Mouse (Mus musculus) midbrain, embryonic 14.5 days (tissue): ENCODE data around the gene Zfp420. TPM values are rescaled to one million over a fixed set of nuclear protein-coding genes. Genes with fewer than 3 reads are reported as not detected.

Experiments
- ATAC-seq: fragments of 200-750 bp; cut with Nextera tagmentation; 2 replicates; pipeline ENCODE4 v1.8.0; 2017; ENCODE audit warnings: moderate number of reproducible peaks, moderate library complexity; ENCODE audit not compliant: low FRiP score, low TSS enrichment
- DNase-seq: peaks from one replicate; pipeline ENCODE4 v3.0.0-alpha.2; 2015
- H3K27ac ChIP-seq: fragments of 300-500 bp; sonication (generic); replicated peaks from 2 replicates; pipeline ENCODE4 v1.5.1; 2014; ENCODE audit warnings: mild to moderate bottlenecking, low read depth, low read length, moderate library complexity
- H3K27me3 ChIP-seq: fragments of 300-500 bp; sonication (generic); 2 replicates; pipeline ENCODE4 v1.6.1; 2014; ENCODE audit warnings: low read length, control low read depth, mixed read lengths; ENCODE audit not compliant: control insufficient read depth, insufficient read depth
- H3K36me3 ChIP-seq: fragments of 300-500 bp; sonication (generic); 2 replicates; pipeline ENCODE4 v1.6.1; 2014; ENCODE audit warnings: low read length, control low read depth; ENCODE audit not compliant: control insufficient read depth, insufficient read depth
- H3K4me1 ChIP-seq: fragments of 300-500 bp; sonication (generic); 2 replicates; pipeline ENCODE4 v1.6.1; 2014; ENCODE audit warnings: mild to moderate bottlenecking, antibody characterized with exemption, low read length, control low read depth; ENCODE audit not compliant: control insufficient read depth, insufficient read depth
- H3K4me2 ChIP-seq: fragments of 300-500 bp; sonication (generic); 2 replicates; pipeline ENCODE4 v1.6.1; 2014; ENCODE audit warnings: mild to moderate bottlenecking, low read length, moderate library complexity
- H3K4me3 ChIP-seq: fragments of 300-500 bp; sonication (generic); replicated peaks from 2 replicates; pipeline ENCODE4 v1.5.1; 2014; ENCODE audit warnings: low read depth, low read length
- H3K9ac ChIP-seq: fragments of 300-500 bp; sonication (generic); replicated peaks from 2 replicates; pipeline ENCODE4 v1.6.1; 2014; ENCODE audit warnings: mild to moderate bottlenecking, low read length, moderate library complexity
- H3K9me3 ChIP-seq: fragments of 300-500 bp; sonication (generic); 2 replicates; pipeline ENCODE4 v1.6.1; 2016; ENCODE audit warnings: low read length, control low read depth, mixed read lengths; ENCODE audit not compliant: control insufficient read depth
- WGBS: fragments of 180-500 bp; shearing (Covaris S2); extraction: QIAGEN DNeasy Blood & Tissue Kit; methylation state at CpG from one replicate; pipeline ENCODE4 v1.1.7; 2014; 5-methylcytosine and 5-hydroxymethylcytosine counted together
- polyA plus RNA-seq: library from polyadenylated mRNA; unstranded; fragments of >200 nt; fragmentation: Nextera tagmentation; extraction: Ambion mirVana; gene quantifications from 2 replicates; pipeline ENCODE4 v1.2.1, GENCODE M21; 2014

The Zfp420 gene
- polyA plus RNA-seq, 1 experiment from 2014 or later, result 25.4 TPM

- Histone ChIP-seq H3K36me3 (peaks cover 25% of the 10 kb centered on the region), H3K9ac (no peak overlapping the region), H3K4me1 (no peaks in the 10 kb centered on the region), H3K4me2 (no peak overlapping the region), H3K27me3 (no peaks in the 10 kb centered on the region), H3K4me3 (no peak overlapping the region), H3K27ac (no peak overlapping the region), H3K9me3 (peaks cover 11% of the 10 kb centered on the region)
- DNase-seq, result no peak
- no peak for ATAC-seq
- 75% methylated on average over 7 of the region's 7 CpGs for WGBS
Measured at GRCm38 (mm10) chr7:29880056-29880455, 20.3 kb downstream of the Zfp420 start.

DNA sequence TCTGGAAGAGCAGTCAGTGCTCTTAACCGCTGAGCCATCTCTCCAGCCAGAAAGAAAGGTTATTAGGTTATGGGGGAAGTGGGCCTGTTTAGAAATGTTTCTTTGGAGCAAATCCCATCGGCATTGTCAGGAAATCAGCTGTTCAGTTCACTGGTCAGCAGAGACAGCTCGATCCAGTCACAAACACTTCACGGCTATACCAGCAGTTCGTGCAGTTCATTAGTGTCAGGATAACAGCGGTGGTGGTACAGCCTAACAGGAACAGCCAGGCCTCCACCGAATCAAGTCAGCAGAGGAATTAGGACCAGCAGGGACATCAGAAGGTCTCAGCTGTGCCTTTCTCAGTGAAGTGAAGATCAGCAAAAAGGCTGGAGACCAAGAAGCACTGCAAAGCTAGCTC is 21.1 kb downstream of the Zfp420 start:
- no peak overlapping the region for H3K27ac ChIP-seq
- no peak overlapping the region for H3K4me3 ChIP-seq
- ATAC-seq (no peak), DNase-seq (no peak)
- H3K9ac ChIP-seq, result no peak overlapping the region
- H3K36me3 ChIP-seq, result peaks cover 16% of the 10 kb centered on the region
- H3K9me3 ChIP-seq, result peaks cover 3% of the 10 kb centered on the region; the same call in 1 of the 2 replicates
- no peaks in the 10 kb centered on the region for H3K4me1 ChIP-seq
- no peak overlapping the region for H3K4me2 ChIP-seq
- no peaks in the 10 kb centered on the region for H3K27me3 ChIP-seq
- 94% methylated on average over 7 of the region's 7 CpGs for WGBS

DNA sequence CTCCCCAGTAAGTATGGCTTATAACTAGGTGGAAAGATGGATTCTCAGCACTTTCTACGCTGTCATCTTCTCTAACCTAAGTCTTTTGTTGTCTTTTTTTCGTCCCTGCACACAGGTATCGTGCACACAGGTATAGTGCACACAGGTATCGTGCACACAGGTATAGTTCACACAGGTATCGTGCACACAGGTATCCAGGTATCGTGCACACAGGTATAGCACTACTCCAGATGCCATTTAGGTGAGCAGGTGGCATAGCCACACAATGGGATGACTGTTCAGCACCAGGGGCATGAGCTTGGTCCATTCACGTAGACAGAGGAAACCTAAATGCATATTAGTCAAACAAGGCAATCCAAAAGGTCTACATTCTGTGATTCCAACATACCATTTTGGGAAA is 30.7 kb downstream of the Zfp420 start:
- no peak for DNase-seq
- peaks cover 54% of the 10 kb centered on the region for H3K36me3 ChIP-seq
- H3K4me1 ChIP-seq, result no peaks in the 10 kb centered on the region
- peaks cover 40% of the 10 kb centered on the region for H3K9me3 ChIP-seq
- no peak overlapping the region for H3K4me2 ChIP-seq
- H3K27me3 ChIP-seq, result no peaks in the 10 kb centered on the region
- 97% methylated on average over 7 of the region's 7 CpGs for WGBS
- no peak overlapping the region for H3K9ac ChIP-seq
- ATAC-seq, result no peak
- H3K27ac ChIP-seq, result no peak overlapping the region
- H3K4me3 ChIP-seq, result no peak overlapping the region

- WGBS, result over 99% methylated on average over 4 of the region's 4 CpGs
- Histone ChIP-seq H3K27me3 (no peaks in the 10 kb centered on the region), H3K9me3 (peaks cover 34% of the 10 kb centered on the region), H3K36me3 (peaks cover 74% of the 10 kb centered on the region), H3K4me2 (no peak overlapping the region), H3K9ac (no peak overlapping the region), H3K4me3 (no peak overlapping the region), H3K27ac (no peak overlapping the region), H3K4me1 (no peaks in the 10 kb centered on the region)
- ATAC-seq, result no peak
- no peak for DNase-seq
Measured at GRCm38 (mm10) chr7:29892756-29893155, 33.0 kb downstream of the Zfp420 start.

- no peaks in the 10 kb centered on the region for H3K27me3 ChIP-seq
- peaks cover 28% of the 10 kb centered on the region for H3K9me3 ChIP-seq
- DNase-seq (no peak), ATAC-seq (no peak)
- no peak overlapping the region for H3K4me2 ChIP-seq
- WGBS, result 96% methylated on average over 4 of the region's 4 CpGs
- H3K36me3 ChIP-seq, result peaks cover 78% of the 10 kb centered on the region
- H3K27ac ChIP-seq, result no peak overlapping the region
- H3K4me3 ChIP-seq, result no peak overlapping the region
- no peaks in the 10 kb centered on the region for H3K4me1 ChIP-seq
- no peak overlapping the region for H3K9ac ChIP-seq
Measured at GRCm38 (mm10) chr7:29898351-29898750, 38.6 kb downstream of the Zfp420 start.

- H3K4me2 ChIP-seq, result no peak overlapping the region
- H3K36me3 ChIP-seq, result peaks cover 28% of the 10 kb centered on the region
- no peak overlapping the region for H3K9ac ChIP-seq
- no peaks in the 10 kb centered on the region for H3K9me3 ChIP-seq
- 96% methylated on average over 4 of the region's 4 CpGs for WGBS
- H3K4me3 ChIP-seq, result no peak overlapping the region
- H3K4me1 ChIP-seq, result peaks cover 9% of the 10 kb centered on the region; the same call in 1 of the 2 replicates
- ATAC-seq (no peak), DNase-seq (no peak)
- H3K27ac ChIP-seq, result no peak overlapping the region
- H3K27me3 ChIP-seq, result no peaks in the 10 kb centered on the region
Measured at GRCm38 (mm10) chr7:29904101-29904500, 44.3 kb downstream of the Zfp420 start.

- peaks cover 20% of the 10 kb centered on the region; the same call in 1 of the 2 replicates for H3K36me3 ChIP-seq
- ATAC-seq (peak; percentile 89), DNase-seq (peak; percentile 97)
- H3K9me3 ChIP-seq, result no peaks in the 10 kb centered on the region
- H3K27me3 ChIP-seq, result no peaks in the 10 kb centered on the region
- peak within 1 kb of the TSS; percentile 77 for H3K9ac ChIP-seq
- peaks cover 20% of the 10 kb centered on the region for H3K4me1 ChIP-seq
- WGBS, result under 1% methylated on average over 22 of the region's 22 CpGs
- peak within 1 kb of the TSS; percentile 65 for H3K4me3 ChIP-seq
- H3K27ac ChIP-seq, result peak within 1 kb of the TSS; percentile 98
- H3K4me2 ChIP-seq, result peak within 1 kb of the TSS; percentile 68
Measured at GRCm38 (mm10) chr7:29905966-29906681, 46.3 kb downstream of the Zfp420 start, which contains the start of gene Zfp27. Gene Zfp27, minus strand, starts transcription at chr7:29906572.

DNA sequence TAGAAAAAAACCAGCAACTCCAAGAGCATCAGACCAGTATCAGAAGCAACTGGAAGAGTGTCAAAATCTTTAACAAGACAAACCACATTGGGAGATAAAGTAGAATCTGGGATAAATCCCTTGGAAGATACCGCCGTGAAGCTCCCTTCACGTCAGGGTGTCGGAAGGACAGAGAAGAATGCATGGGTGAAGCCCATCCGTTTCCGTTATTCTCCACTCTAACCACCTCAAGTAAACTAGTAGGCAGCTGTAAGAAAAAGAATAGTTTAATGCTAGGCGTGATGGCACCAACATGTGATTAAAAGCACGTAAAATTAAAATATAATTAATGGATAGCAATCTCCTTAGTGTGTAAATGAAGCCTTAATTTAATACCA is 46.9 kb downstream of the Zfp420 start:
- Histone ChIP-seq H3K27ac (peak overlapping the region; percentile 98), H3K27me3 (no peaks in the 10 kb centered on the region), H3K4me2 (peak overlapping the region; percentile 68), H3K9me3 (no peaks in the 10 kb centered on the region), H3K4me3 (peak overlapping the region; percentile 65), H3K36me3 (peaks cover 20% of the 10 kb centered on the region; the same call in 1 of the 2 replicates), H3K4me1 (peaks cover 20% of the 10 kb centered on the region), H3K9ac (peak overlapping the region; percentile 77)
- DNase-seq, result no peak
- ATAC-seq, result no peak
- 14% methylated on average over 8 of the region's 8 CpGs for WGBS

GRCm38 (mm10) chr7:29907206-29907605 is 47.4 kb downstream of the Zfp420 start:
- H3K27me3 ChIP-seq, result no peaks in the 10 kb centered on the region
- WGBS, result 91% methylated on average over 5 of the region's 5 CpGs
- ATAC-seq, result no peak
- H3K4me3 ChIP-seq, result peak overlapping the region; percentile 65
- H3K9me3 ChIP-seq, result no peaks in the 10 kb centered on the region
- peak overlapping the region; percentile 68 for H3K4me2 ChIP-seq
- peak overlapping the region; percentile 98 for H3K27ac ChIP-seq
- no peak overlapping the region for H3K9ac ChIP-seq
- DNase-seq, result no peak
- peaks cover 20% of the 10 kb centered on the region for H3K4me1 ChIP-seq
- peaks cover 24% of the 10 kb centered on the region for H3K36me3 ChIP-seq
